Mouse (Mus musculus) kidney, postnatal 14 days (tissue): ENCODE measurements around the gene Frs3.
"Not testable (repeated sequence)": the region's sequence is repeated elsewhere in the genome, so short reads cannot be mapped to it uniquely, and the experiment has no call there.

Experiments used
- DNase-seq: peaks from one replicate; pipeline ENCODE4 v3.0.0; 2022; ENCODE audit warnings: mixed read lengths

The Frs3 gene

GRCm38 (mm10) chr17:47688608-47689575 is at the start of gene Frs3:
Gene Frs3 (plus strand): TSS chr17:47689030.
- DNase-seq, result peak; percentile 81

GRCm38 (mm10) chr17:47642992-47643391 is 45.8 kb upstream of the Frs3 start:
- no peak for DNase-seq

- peak; percentile 81 for DNase-seq
Observed at GRCm38 (mm10) chr17:47646683-47647082, 42.1 kb upstream of the Frs3 start.

GRCm38 (mm10) chr17:47648966-47649365 is 39.9 kb upstream of the Frs3 start:
- DNase-seq, result no peak

DNA sequence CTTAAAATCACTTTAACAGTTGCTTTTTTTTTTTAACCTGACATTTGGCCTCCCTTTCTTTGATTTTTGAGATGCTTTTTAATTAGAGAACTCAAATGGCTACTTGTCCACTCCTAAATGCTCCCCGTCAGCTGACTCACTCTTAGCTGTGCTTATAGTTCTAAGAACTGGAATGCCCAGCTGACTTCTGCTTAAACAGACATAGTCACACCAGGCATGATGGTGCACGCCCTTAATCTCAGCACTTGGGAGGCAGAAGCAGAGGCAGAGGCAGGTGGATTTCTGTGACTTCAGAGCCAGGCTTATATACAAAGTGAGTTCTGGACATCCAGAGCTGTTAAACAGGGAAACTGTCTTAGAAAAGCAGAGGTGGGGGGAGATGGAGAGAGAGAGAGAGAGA is 36.9 kb upstream of the Frs3 start:
- no peak for DNase-seq

- DNase-seq, result not testable (repeated sequence)
Observed at GRCm38 (mm10) chr17:47654346-47654745, 34.5 kb upstream of the Frs3 start.

GRCm38 (mm10) chr17:47655697-47656096 is 33.1 kb upstream of the Frs3 start:
- DNase-seq, result no peak

DNA sequence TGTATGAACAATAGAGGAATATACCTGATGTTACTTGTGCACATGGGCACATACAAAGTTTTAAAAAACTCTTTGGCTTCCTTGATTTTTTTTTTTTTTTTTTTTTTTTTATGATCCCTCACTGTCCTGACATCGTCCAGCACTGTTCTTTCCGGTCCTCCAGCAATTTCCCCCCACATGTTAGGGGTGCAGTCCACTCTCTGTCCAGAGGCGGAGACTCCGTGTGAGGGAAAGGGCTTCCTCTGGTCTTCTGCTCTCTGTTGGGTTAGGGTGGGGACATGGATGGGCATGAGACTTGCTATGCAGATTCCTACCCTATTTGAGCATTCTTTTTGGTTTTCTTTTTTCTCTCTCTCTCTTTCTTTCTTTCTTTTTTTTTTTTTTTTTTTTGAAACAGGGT is 30.9 kb upstream of the Frs3 start:
- no peak for DNase-seq

- no peak for DNase-seq
Observed at GRCm38 (mm10) chr17:47658741-47659243, 30.0 kb upstream of the Frs3 start.

- no peak for DNase-seq
Observed at GRCm38 (mm10) chr17:47663009-47663713, 25.7 kb upstream of the Frs3 start.

DNA sequence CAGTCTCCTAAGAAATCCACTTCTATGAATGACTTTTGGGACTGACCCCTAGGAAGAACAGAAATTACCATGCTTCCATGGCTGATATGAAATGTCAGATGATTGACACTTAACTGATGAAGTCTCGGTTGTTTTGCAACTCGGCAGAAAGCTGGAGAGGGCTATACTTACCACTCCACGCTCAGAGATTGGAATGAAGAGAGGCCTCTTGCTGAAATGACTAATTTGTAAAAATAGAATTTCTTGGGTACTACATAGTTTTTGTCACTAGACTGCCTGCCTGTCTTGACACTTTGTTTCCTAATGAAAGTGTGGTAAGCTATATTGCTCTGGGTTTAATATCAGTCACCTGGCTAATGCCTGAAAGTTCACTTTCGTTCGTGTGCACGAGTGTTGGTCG is 24.4 kb upstream of the Frs3 start:
- no peak for DNase-seq

DNA sequence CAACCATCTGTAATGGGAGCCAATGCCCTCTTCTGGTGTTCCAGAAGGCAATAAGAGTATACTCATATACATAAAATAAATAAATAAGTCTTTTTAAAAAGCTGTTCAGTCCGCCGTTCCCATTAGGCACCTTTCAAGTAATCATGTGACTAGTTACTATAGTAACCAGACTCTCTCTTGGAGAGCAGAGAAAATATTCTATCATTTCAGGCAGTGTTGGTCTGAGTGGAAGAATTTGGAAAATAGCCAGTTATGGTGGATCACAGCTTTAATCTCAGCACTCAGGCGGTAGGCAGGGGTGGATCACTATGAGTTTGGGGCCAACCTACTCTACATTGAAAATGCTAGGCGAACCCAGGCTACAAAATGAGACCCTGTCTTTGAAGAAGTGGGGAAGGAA is 19.7 kb upstream of the Frs3 start:
- no peak for DNase-seq

GRCm38 (mm10) chr17:47671988-47672310 is 16.9 kb upstream of the Frs3 start:
- DNase-seq, result no peak

DNA sequence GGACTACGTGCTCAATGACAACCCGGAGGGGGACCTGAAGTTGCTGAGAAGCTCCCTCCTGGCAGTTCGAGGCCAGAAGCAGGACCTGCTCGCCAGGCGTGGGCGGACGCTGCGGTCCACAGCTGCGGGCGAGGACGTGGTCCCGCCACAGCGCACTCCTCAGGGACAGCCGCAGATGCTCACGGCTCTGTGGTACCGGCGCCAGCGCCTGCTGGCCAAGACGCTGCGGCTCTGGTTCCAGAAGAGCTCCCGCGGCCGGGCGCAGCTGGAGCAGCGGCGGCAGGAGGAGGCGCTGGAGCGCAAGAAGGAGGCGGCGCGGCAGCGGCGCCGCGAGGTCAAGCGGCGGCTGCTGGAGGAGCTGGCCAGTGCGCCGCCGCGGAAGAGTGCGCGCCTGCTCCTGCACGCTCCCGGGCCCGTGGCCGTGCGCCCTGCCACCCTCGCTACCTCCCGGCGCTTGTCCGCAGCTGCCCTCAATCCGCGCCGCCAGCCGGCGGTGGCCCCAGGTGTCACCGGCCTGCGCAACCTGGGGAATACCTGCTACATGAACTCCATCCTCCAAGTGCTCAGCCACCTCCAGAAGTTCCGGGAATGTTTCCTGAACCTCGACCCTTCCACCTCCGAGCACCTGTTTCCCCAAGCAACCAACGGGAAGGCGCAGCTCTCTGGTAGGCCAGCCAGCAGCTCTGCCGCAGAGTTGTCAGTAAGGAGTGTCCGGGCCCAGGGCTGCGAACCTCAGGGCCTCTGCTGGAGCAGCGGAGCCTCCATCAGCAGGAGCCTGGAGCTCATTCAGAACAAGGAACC is 16.3 kb upstream of the Frs3 start:
- peak; percentile 84 for DNase-seq

GRCm38 (mm10) chr17:47676581-47676980 is 12.2 kb upstream of the Frs3 start:
- DNase-seq, result peak; percentile 80

- no peak for DNase-seq
Observed at GRCm38 (mm10) chr17:47678238-47678637, 10.6 kb upstream of the Frs3 start.

DNA sequence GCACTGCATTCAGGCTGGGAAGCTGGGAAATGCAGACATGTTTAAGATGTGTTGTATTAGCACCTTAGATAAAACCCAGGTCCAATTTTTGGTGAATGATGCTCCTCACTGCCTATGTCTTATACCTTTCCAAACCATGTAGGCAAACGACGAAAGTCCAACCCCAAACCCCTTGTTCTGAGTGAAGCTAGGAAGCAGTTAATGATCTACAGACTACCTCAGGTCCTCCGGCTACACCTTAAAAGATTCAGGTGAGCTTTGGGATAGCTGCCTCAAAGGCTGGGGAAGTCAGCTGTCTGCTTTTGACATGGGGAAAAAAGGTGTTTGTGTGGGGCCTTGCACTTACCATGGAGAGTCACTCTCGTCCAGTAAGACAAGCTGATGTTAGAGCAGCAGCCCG is 10.1 kb upstream of the Frs3 start:
- DNase-seq, result no peak

GRCm38 (mm10) chr17:47682836-47683235 is 6.0 kb upstream of the Frs3 start:
- DNase-seq, result no peak

GRCm38 (mm10) chr17:47687409-47688343 is 1.2 kb upstream of the Frs3 start:
- DNase-seq, result peak; percentile 98

DNA sequence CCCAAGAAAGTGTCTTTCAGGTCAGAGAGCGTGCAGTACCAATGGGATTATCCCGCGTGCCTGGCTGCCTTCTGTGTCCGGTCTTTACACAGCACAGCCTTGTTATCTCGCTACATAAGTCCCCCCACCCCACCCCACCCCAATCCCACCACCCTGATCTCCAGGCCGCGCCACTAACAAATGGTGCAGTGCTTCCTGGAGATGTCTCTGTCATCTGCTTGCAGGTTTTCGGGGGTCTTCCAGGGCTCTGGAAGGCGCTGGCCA is 554 bp upstream of the Frs3 start, which contains the start of gene Tomm6:
Tomm6 (minus strand) TSS at position 43 of the 264 bp plus-strand sequence.
- no peak for DNase-seq

DNA sequence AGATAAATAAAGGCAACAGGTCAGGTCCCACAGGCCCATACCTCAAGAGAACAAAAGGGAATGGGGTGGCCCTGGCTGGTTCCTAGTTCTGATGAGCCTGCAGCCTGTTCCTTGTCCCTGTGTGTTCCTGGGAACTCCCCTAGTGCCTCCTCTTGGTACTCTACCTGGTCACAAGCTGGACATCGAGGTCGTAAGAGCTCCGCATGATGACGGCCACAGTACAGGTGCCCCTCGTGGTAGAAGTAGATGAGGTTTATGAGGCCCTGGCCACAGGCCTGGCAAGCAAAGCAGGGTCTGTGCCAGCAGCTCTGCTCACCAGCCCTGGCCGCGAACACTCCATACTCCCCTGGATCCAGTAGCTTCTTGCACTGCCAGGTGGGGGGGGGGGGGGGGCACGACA is 1.1 kb downstream of the Frs3 start:
- DNase-seq, result no peak

- DNase-seq, result no peak
Observed at GRCm38 (mm10) chr17:47691650-47692049, 2.8 kb downstream of the Frs3 start.
